Comparison of ENCODE assay signal across 23 mouse cellular contexts in the genomic region with DNA sequence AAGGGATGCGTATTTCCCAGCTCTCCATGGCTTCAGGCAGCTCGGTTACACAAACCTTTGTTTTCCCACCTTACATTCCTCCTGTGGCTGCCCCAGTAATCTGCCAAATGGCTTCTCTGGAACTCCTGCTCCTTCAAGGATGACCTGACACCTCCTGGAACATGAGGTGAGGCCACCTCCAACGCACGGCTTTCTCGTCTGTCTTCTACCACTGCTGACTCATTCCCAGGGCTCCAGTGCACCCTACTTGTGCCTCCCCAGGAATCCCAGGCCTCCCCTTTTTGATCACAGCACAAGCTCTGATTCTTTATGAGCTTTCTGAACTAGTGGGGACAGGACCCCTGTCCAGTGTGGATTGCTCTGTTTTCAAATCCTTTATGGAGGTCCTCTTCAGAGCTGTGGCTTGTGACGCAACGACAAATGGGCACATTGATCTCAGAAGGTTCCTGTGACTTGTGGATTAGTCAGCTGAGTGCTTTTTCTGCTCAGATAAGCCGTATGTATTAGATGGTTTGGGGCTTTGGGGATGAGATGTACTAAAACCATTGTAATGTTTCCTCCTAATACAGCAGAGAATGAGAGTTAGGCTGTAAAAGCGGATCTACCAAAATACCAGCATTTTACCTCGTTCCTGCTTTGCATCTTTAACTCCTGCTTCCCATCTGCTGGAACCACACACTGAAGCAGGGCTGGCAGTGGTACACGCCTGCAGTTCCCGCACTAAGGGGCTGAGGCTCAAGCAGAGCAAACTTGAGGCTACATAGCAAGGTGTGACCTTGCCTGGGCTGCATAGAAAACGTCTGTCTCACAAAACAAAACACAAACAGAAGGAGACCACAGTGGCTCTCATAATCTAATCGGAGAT. TPM values are rescaled to one million over a fixed set of nuclear protein-coding genes. Genes with fewer than 3 reads are reported as not detected.
DNase-seq lines count a peak whose midpoint lies in the region; ATAC-seq and TF ChIP-seq lines count a peak whose summit lies in the region.
"Had no signal": no experiment of that assay in that cellular context is flagged by ENCODE, and none has a peak within 500 bp of the region (broad histone marks: within the 10 kb centered on the region; RNA-seq: fewer than 3 reads in every experiment).

No protein-coding gene starts in this region.

- no peaks in the 10 kb centered on the region for H3K79me3 ChIP-seq in C2C12 (ENCODE audit: low read depth)

- H3K9ac ChIP-seq in heart, embryonic 12.5 days, result no peak overlapping the region
- H3K9ac ChIP-seq: limb, embryonic 15.5 days; midbrain, embryonic 15.5 days had no signal

- TF ChIP-seq CTCF in C2C12 (IDR thresholded peaks at IDR 0.05; ENCODE audit: control insufficient read depth, insufficient read depth, insufficient read length), result no peak

- WGBS in heart, embryonic 10.5 days, result 47% methylated on average over 14 of the region's 14 CpGs
- 50% methylated on average over 14 of the region's 14 CpGs for WGBS in heart, embryonic 12.5 days
- WGBS in midbrain, embryonic 10.5 days, result 77% methylated on average over 14 of the region's 14 CpGs

- no peaks in the 10 kb centered on the region for H3K27me3 ChIP-seq in heart, embryonic 10.5 days (ENCODE audit: insufficient read depth, poor library complexity, severe bottlenecking)
- H3K27me3 ChIP-seq in heart, embryonic 12.5 days (replicated peaks), result no peaks in the 10 kb centered on the region
- H3K27me3 ChIP-seq in C2C12 (ENCODE audit: control insufficient read depth, insufficient read depth, insufficient read length), result no peaks in the 10 kb centered on the region
- no peaks in the 10 kb centered on the region for H3K27me3 ChIP-seq in midbrain, embryonic 10.5 days (ENCODE audit: low read depth, poor library complexity, severe bottlenecking)
- H3K27me3 ChIP-seq: limb, embryonic 15.5 days; midbrain, embryonic 15.5 days had no signal

- DNase-seq in heart, embryonic 10.5 days (ENCODE audit: low spot score), result no peak
- peak; percentile 68 for DNase-seq in 416B (ENCODE audit: low read depth)
- DNase-seq in testis, postnatal 14 days (ENCODE audit: low spot score), result no peak
- no peak for DNase-seq in midbrain, embryonic 10.5 days (ENCODE audit: low spot score)
- DNase-seq: cerebellum, postnatal 14 days; embryo, embryonic 11 days; gastrocnemius, postnatal 14 days; heart, postnatal 14 days; kidney, adult 9 months; layer of hippocampus, adult 9-11 months; lung, adult 2 months; retina, postnatal 1 day; right cerebral cortex, postnatal 4 days; thymus, postnatal 36 days had no signal

- H3K27ac ChIP-seq in heart, embryonic 10.5 days, result 0 out of 2 replicates have a peak overlapping the region, but pooled peaks have one; percentile 42
- no peak overlapping the region for H3K27ac ChIP-seq in heart, embryonic 12.5 days (ENCODE audit: poor library complexity, severe bottlenecking)
- no peak overlapping the region; the same call in 1 of the 2 replicates for H3K27ac ChIP-seq in midbrain, embryonic 10.5 days (replicated peaks)
- H3K27ac ChIP-seq: hindbrain, postnatal 0 days; limb, embryonic 15.5 days; macrophage; midbrain, embryonic 15.5 days had no signal

- H3K79me2 ChIP-seq in C2C12 (ENCODE audit: control insufficient read depth, insufficient read depth), result no peaks in the 10 kb centered on the region

- no peaks in the 10 kb centered on the region for H3K9me3 ChIP-seq in heart, embryonic 10.5 days
- H3K9me3 ChIP-seq in heart, embryonic 12.5 days (replicated peaks), result no peaks in the 10 kb centered on the region
- no peaks in the 10 kb centered on the region for H3K9me3 ChIP-seq in midbrain, embryonic 10.5 days (replicated peaks)
- H3K9me3 ChIP-seq: limb, embryonic 15.5 days; midbrain, embryonic 15.5 days had no signal

- no peak for ATAC-seq in heart, embryonic 12.5 days (ENCODE audit: insufficient number of reproducible peaks, low FRiP score)
- ATAC-seq in erythroid progenitor cell, adult 5-6 weeks (replicated peaks; ENCODE audit: low FRiP score, poor library complexity, severe bottlenecking), result 0 out of 2 replicates have a peak, but pooled peaks have one; percentile 7
- ATAC-seq: hindbrain, postnatal 0 days; midbrain, embryonic 15.5 days had no signal

- H3K4me2 ChIP-seq in heart, embryonic 12.5 days, result no peak overlapping the region
- H3K4me2 ChIP-seq: midbrain, embryonic 15.5 days had no signal

- H3K4me1 ChIP-seq in heart, embryonic 10.5 days, result peaks cover 15% of the 10 kb centered on the region
- H3K4me1 ChIP-seq in heart, embryonic 12.5 days (replicated peaks), result peaks cover 6% of the 10 kb centered on the region; the same call in 1 of the 2 replicates
- H3K4me1 ChIP-seq in midbrain, embryonic 10.5 days, result peaks cover 12% of the 10 kb centered on the region

- no peaks in the 10 kb centered on the region for H3K36me3 ChIP-seq in heart, embryonic 10.5 days
- no peaks in the 10 kb centered on the region for H3K36me3 ChIP-seq in heart, embryonic 12.5 days
- no peaks in the 10 kb centered on the region for H3K36me3 ChIP-seq in C2C12 (ENCODE audit: control insufficient read depth, insufficient read depth)
- no peaks in the 10 kb centered on the region for H3K36me3 ChIP-seq in midbrain, embryonic 10.5 days
- H3K36me3 ChIP-seq: limb, embryonic 15.5 days; midbrain, embryonic 15.5 days had no signal

- no peak overlapping the region for H3K4me3 ChIP-seq in heart, embryonic 10.5 days
- no peak overlapping the region for H3K4me3 ChIP-seq in heart, embryonic 12.5 days
- no peak overlapping the region for H3K4me3 ChIP-seq in C2C12 (ENCODE audit: insufficient read depth, poor library complexity, severe bottlenecking)
- H3K4me3 ChIP-seq in midbrain, embryonic 10.5 days, result no peak overlapping the region
- H3K4me3 ChIP-seq: limb, embryonic 15.5 days; midbrain, embryonic 15.5 days had no signal

- no peak overlapping the region for H3ac ChIP-seq in C2C12 (ENCODE audit: control insufficient read depth, insufficient read length, low read depth)

TF ChIP-seq in C2C12, 6 proteins besides CTCF, POLR2A, EP300 and RAD21:
- no peak for TF ChIP-seq FOSL1 (IDR thresholded peaks at IDR 0.05; ENCODE audit: insufficient read depth, low read length, poor library complexity, severe bottlenecking)
- no peak for TF ChIP-seq MAX (IDR thresholded peaks at IDR 0.05)
- TF ChIP-seq CEBPB (IDR thresholded peaks at IDR 0.05; ENCODE audit: low read depth), result peak; percentile 42
- no peak for TF ChIP-seq USF1 (IDR thresholded peaks at IDR 0.05; ENCODE audit: low read depth)
- no peak for TF ChIP-seq MYOG (IDR thresholded peaks at IDR 0.05; ENCODE audit: control insufficient read depth, extremely low read depth, insufficient read length)

RNA-seq across cellular contexts. Expression of a gene that starts 48.4 kb away (rescaled TPM):
- 0.18 TPM in 1 of 2 replicates, not detected in the other for polyA plus RNA-seq in heart, embryonic 10.5 days (2016; fragmentation: Nextera tagmentation; extraction: Ambion mirVana)
- 0.32 TPM in 1 of 2 replicates, not detected in the other for polyA plus RNA-seq in heart, embryonic 12.5 days (2016; fragmentation: Nextera tagmentation; extraction: Ambion mirVana)
- not detected for polyA plus RNA-seq in C2C12 (2012; fragmentation: generic; extraction: Trizol)
- total RNA-seq in erythroid progenitor cell, adult 5-6 weeks (2015; ENCODE audit: low replicate concordance), result not detected in 2 replicates
- not detected in 2 replicates for total RNA-seq in erythroid progenitor cell, adult 5-6 weeks (2017; ENCODE audit: low replicate concordance)
- 0.15 TPM in 1 of 2 replicates, not detected in the other for polyA plus RNA-seq in midbrain, embryonic 10.5 days (2016; fragmentation: Nextera tagmentation; extraction: Ambion mirVana)
- total RNA-seq: gastrocnemius, postnatal 14 days; heart, postnatal 14 days; hindbrain, postnatal 0 days; left cerebral cortex, postnatal 10 days had no signal
- polyA plus RNA-seq: hindbrain, postnatal 0 days; lung, adult 2 months; macrophage; midbrain, embryonic 15.5 days had no signal

RNA-seq across cellular contexts. Expression of a gene that starts 54.4 kb away (rescaled TPM):
- 0.55 TPM in 1 of 2 replicates, not detected in the other for polyA plus RNA-seq in heart, embryonic 10.5 days (2016; fragmentation: Nextera tagmentation; extraction: Ambion mirVana)
- polyA plus RNA-seq in heart, embryonic 12.5 days (2016; fragmentation: Nextera tagmentation; extraction: Ambion mirVana), result 0.36 and 0.55 TPM in 2 replicates
- not detected for polyA plus RNA-seq in C2C12 (2012; fragmentation: generic; extraction: Trizol)
- not detected in 2 replicates for total RNA-seq in erythroid progenitor cell, adult 5-6 weeks (2015; ENCODE audit: low replicate concordance)
- total RNA-seq in erythroid progenitor cell, adult 5-6 weeks (2017; ENCODE audit: low replicate concordance), result not detected in 2 replicates
- polyA plus RNA-seq in midbrain, embryonic 10.5 days (2016; fragmentation: Nextera tagmentation; extraction: Ambion mirVana), result not detected in 2 replicates
- total RNA-seq: gastrocnemius, postnatal 14 days; heart, postnatal 14 days; hindbrain, postnatal 0 days; left cerebral cortex, postnatal 10 days had no signal
- polyA plus RNA-seq: hindbrain, postnatal 0 days; limb, embryonic 15.5 days; lung, adult 2 months; macrophage; midbrain, embryonic 15.5 days; testis, adult 2 months had no signal
